Mouse (Mus musculus) ES-Bruce4 (cell line): ENCODE data around the gene Lin37. TPM values are rescaled to one million over a fixed set of nuclear protein-coding genes. Genes with fewer than 3 reads are reported as not detected.

Experiments
- H3K27ac ChIP-seq: 2 replicates; pipeline ENCODE4 v1.5.1; 2012; ENCODE audit warnings: low read length, inconsistent platforms; ENCODE audit not compliant: insufficient read depth
- H3K27me3 ChIP-seq: 2 replicates; pipeline ENCODE4 v1.6.1; 2012; ENCODE audit warnings: mild to moderate bottlenecking, low read length, inconsistent platforms; ENCODE audit not compliant: control insufficient read depth, poor library complexity, insufficient read depth, severe bottlenecking
- H3K36me3 ChIP-seq: 2 replicates; pipeline ENCODE4 v1.6.1; 2012; ENCODE audit warnings: inconsistent platforms, mild to moderate bottlenecking, low read length, moderate library complexity; ENCODE audit not compliant: control insufficient read depth, poor library complexity, insufficient read depth, severe bottlenecking
- H3K4me1 ChIP-seq: one replicate; pipeline ENCODE4 v1.8.1; 2011; ENCODE audit warnings: low read length; ENCODE audit not compliant: control insufficient read depth, insufficient read depth
- H3K4me3 ChIP-seq: 2 replicates; pipeline ENCODE4 v1.5.1; 2011; ENCODE audit warnings: low read depth, mild to moderate bottlenecking, low read length
- H3K9ac ChIP-seq: 2 replicates; pipeline ENCODE4 v1.6.1; 2012; ENCODE audit warnings: low read depth, mild to moderate bottlenecking, inconsistent platforms; ENCODE audit not compliant: poor library complexity, severe bottlenecking
- H3K9me3 ChIP-seq: replicated peaks from 2 replicates; pipeline ENCODE4 v1.6.1; 2012; ENCODE audit warnings: mild to moderate bottlenecking, low read length, inconsistent platforms; ENCODE audit not compliant: control insufficient read depth, poor library complexity, insufficient read depth, severe bottlenecking
- CTCF ChIP-seq: IDR thresholded peaks from one replicate; pipeline ENCODE4 v1.8.1; 2011; ENCODE audit warnings: low read depth, low read length
- EP300 ChIP-seq: IDR thresholded peaks from 2 replicates; pipeline ENCODE4 v1.6.1; 2011; ENCODE audit warnings: low read depth, low read length; ENCODE audit not compliant: insufficient read depth
- POLR2A ChIP-seq: IDR thresholded peaks from one replicate; pipeline ENCODE4 v1.8.1; 2011; ENCODE audit warnings: low read length; ENCODE audit not compliant: insufficient read depth
- polyA plus RNA-seq: library from polyadenylated mRNA; stranded (reverse); fragments of >200 nt; gene quantifications from 2 replicates; pipeline ENCODE4 v1.2.4, GENCODE M21; 2011; ENCODE audit warnings: low read depth; ENCODE audit not compliant: missing spikeins, insufficient read depth, insufficient read length

Lin37 gene
- polyA plus RNA-seq, 1 experiment, result 23.3 TPM

- TF ChIP-seq POLR2A (no peak), CTCF (no peak), EP300 (no peak)
- H3K9me3 ChIP-seq, result no peaks in the 10 kb centered on the region
Measured at GRCm38 (mm10) chr7:30587842-30588667, 28.4 kb upstream of the Lin37 start.

GRCm38 (mm10) chr7:30586455-30587020 is 26.9 kb upstream of the Lin37 start:
- H3K36me3 ChIP-seq, result peaks cover 41% of the 10 kb centered on the region
- TF ChIP-seq CTCF, result no peak
- TF ChIP-seq POLR2A, result no peak
- TF ChIP-seq EP300, result no peak
- H3K4me1 ChIP-seq, result peaks cover 3% of the 10 kb centered on the region
- H3K9ac ChIP-seq, result peak overlapping the region; percentile 98; the same call in 1 of the 2 replicates
- H3K27ac ChIP-seq, result no peak overlapping the region
- H3K4me3 ChIP-seq, result no peak overlapping the region
- no peaks in the 10 kb centered on the region for H3K27me3 ChIP-seq
- no peaks in the 10 kb centered on the region for H3K9me3 ChIP-seq

More at GRCm38 (mm10) chr7:30587842-30588667, 28.4 kb upstream of the Lin37 start:
- Histone ChIP-seq H3K27ac (peak overlapping the region; percentile 38; the same call in 1 of the 2 replicates), H3K9ac (peak overlapping the region; percentile 98), H3K36me3 (peaks cover 29% of the 10 kb centered on the region), H3K4me1 (peaks cover 3% of the 10 kb centered on the region), H3K4me3 (peak overlapping the region; percentile 100), H3K27me3 (no peaks in the 10 kb centered on the region)

GRCm38 (mm10) chr7:30585170-30585569 is 25.5 kb upstream of the Lin37 start:
- peaks cover under 1% of the 10 kb centered on the region for H3K4me1 ChIP-seq
- TF ChIP-seq CTCF, result no peak
- TF ChIP-seq EP300, result no peak
- no peak for TF ChIP-seq POLR2A
- H3K9ac ChIP-seq, result no peak overlapping the region
- no peaks in the 10 kb centered on the region for H3K27me3 ChIP-seq
- H3K4me3 ChIP-seq, result no peak overlapping the region
- no peak overlapping the region for H3K27ac ChIP-seq
- H3K9me3 ChIP-seq, result no peaks in the 10 kb centered on the region
- peaks cover 50% of the 10 kb centered on the region for H3K36me3 ChIP-seq

GRCm38 (mm10) chr7:30584339-30584738 is 24.7 kb upstream of the Lin37 start:
- Histone ChIP-seq H3K4me3 (no peak overlapping the region), H3K27me3 (no peaks in the 10 kb centered on the region), H3K9ac (no peak overlapping the region), H3K27ac (no peak overlapping the region), H3K36me3 (peaks cover 57% of the 10 kb centered on the region), H3K9me3 (no peaks in the 10 kb centered on the region), H3K4me1 (no peaks in the 10 kb centered on the region)
- TF ChIP-seq EP300 (no peak), CTCF (no peak), POLR2A (no peak)

DNA sequence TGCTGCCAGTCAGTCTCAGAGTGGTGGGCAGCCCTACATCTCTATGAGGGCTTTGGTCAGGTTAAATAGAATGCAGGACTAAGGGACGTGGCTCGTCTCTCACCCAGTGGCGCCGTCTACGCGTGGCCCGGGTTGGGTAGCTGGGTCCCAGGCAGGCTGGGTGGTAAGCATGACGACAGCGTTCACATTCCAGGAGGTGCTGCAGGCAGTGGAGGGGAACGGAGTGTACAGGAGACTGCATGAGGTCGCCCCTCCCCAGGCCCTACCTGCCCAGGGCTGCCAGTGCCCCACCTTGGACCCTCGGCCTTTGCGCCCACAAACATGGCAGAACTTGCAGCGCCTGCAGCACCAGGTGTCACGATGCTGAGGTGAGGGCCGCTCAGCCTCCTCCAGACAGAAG is 21.9 kb upstream of the Lin37 start:
- Histone ChIP-seq H3K27ac (no peak overlapping the region), H3K4me3 (no peak overlapping the region), H3K9ac (no peak overlapping the region), H3K27me3 (no peaks in the 10 kb centered on the region), H3K36me3 (peaks cover 82% of the 10 kb centered on the region), H3K9me3 (no peaks in the 10 kb centered on the region), H3K4me1 (no peaks in the 10 kb centered on the region)
- TF ChIP-seq CTCF (no peak), POLR2A (no peak), EP300 (no peak)

DNA sequence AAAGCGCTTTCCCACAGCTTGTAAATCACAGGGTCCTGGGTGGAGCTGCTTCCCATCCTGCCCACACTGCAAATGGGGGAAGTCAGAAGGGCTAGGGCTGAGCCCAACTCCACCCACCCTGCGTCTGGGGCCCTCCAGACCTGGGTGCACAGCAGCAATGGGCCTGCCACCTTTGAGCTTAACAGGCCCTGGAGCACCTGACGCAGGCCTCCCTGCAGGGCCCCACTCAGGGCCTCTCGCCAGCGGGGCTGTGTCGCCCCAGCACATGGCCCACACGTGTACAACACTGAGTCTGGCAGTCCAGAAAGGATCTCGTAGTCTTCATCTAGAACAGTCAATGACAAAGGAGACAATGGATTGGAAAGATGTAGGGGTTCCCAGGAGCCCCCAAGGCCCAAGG is 20.3 kb upstream of the Lin37 start:
- Histone ChIP-seq H3K9ac (no peak overlapping the region), H3K4me1 (no peaks in the 10 kb centered on the region), H3K36me3 (peaks cover 82% of the 10 kb centered on the region), H3K4me3 (no peak overlapping the region), H3K27me3 (no peaks in the 10 kb centered on the region), H3K9me3 (no peaks in the 10 kb centered on the region), H3K27ac (no peak overlapping the region)
- no peak for TF ChIP-seq EP300
- no peak for TF ChIP-seq CTCF
